Comparison of ENCODE assay signal across 9 mouse cellular contexts in the genomic region with DNA sequence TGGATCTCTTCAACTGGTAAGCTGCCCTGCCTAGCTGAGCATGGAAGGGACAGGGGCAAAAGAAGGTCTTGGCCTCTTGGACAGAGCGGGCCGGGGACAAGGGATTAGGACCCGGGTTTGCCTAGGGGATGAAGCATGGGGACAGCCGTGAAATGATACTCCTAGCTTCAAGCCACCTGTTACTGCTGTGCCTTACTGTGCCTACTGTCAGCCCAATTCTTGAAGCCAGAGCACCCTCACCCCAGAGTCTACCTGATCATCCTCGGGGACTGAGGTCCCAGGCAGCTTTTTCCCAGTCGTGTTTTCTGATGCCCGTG. TPM values are rescaled to one million over a fixed set of nuclear protein-coding genes. Genes with fewer than 3 reads are reported as not detected.
DNase-seq lines count a peak whose midpoint lies in the region; ATAC-seq and TF ChIP-seq lines count a peak whose summit lies in the region.
"Had no signal": no experiment of that assay in that cellular context is flagged by ENCODE, and none has a peak within 500 bp of the region (broad histone marks: within the 10 kb centered on the region; RNA-seq: fewer than 3 reads in every experiment).

No protein-coding gene starts in this region.

- H3K27me3 ChIP-seq in kidney, postnatal 0 days (ENCODE audit: insufficient read depth, low read length), result no peaks in the 10 kb centered on the region
- H3K27me3 ChIP-seq in forebrain, embryonic 11.5 days (ENCODE audit: control insufficient read depth, insufficient read depth, low read length), result peaks cover 2% of the 10 kb centered on the region; the same call in 1 of the 2 replicates
- H3K27me3 ChIP-seq in limb, embryonic 11.5 days (ENCODE audit: control insufficient read depth, insufficient read depth, low read length), result peaks cover 11% of the 10 kb centered on the region

- no peak overlapping the region for H3K27ac ChIP-seq in kidney, postnatal 0 days
- H3K27ac ChIP-seq in forebrain, embryonic 11.5 days (ENCODE audit: low read depth, low read length), result no peak overlapping the region
- no peak overlapping the region for H3K27ac ChIP-seq in limb, embryonic 11.5 days (replicated peaks; ENCODE audit: low read depth, low read length)
- no peak overlapping the region for H3K27ac ChIP-seq in olfactory bulb, adult 2 months (ENCODE audit: insufficient read depth, low read depth, low read length)

- no peak for DNase-seq in kidney, postnatal 0 days (ENCODE audit: low spot score)
- no peak for DNase-seq in kidney, postnatal 36 days
- DNase-seq in forebrain, embryonic 11.5 days (ENCODE audit: low spot score), result no peak
- peak; percentile 20 for DNase-seq in limb, embryonic 11.5 days (ENCODE audit: low spot score)
- DNase-seq in left cerebral cortex, postnatal 36 days (ENCODE audit: low spot score in 2 of 2), result no peak
- DNase-seq in adrenal gland, adult (ENCODE audit: inconsistent age in 2 of 2, low spot score in 1 of 2), result no peak

- peak overlapping the region; percentile 53 for H3K4me2 ChIP-seq in kidney, postnatal 0 days (ENCODE audit: low read length)
- peak overlapping the region; percentile 58 for H3K4me2 ChIP-seq in forebrain, embryonic 11.5 days (ENCODE audit: low read depth, low read length, severe bottlenecking)
- H3K4me2 ChIP-seq in limb, embryonic 11.5 days (ENCODE audit: low read depth, severe bottlenecking), result peak overlapping the region; percentile 50

- H3K9ac ChIP-seq in kidney, postnatal 0 days (ENCODE audit: low read depth, low read length), result no peak overlapping the region
- peak overlapping the region; percentile 32; the same call in 1 of the 2 replicates for H3K9ac ChIP-seq in forebrain, embryonic 11.5 days (ENCODE audit: low read length)
- no peak overlapping the region for H3K9ac ChIP-seq in limb, embryonic 11.5 days (ENCODE audit: low read length)

- H3K4me3 ChIP-seq in kidney, postnatal 0 days (replicated peaks; ENCODE audit: low read depth, low read length), result no peak overlapping the region; the same call in 1 of the 2 replicates
- peak overlapping the region; percentile 32 for H3K4me3 ChIP-seq in forebrain, embryonic 11.5 days (ENCODE audit: low read depth, low read length)
- peak overlapping the region; percentile 16; the same call in 1 of the 2 replicates for H3K4me3 ChIP-seq in limb, embryonic 11.5 days (ENCODE audit: low read depth, low read length)
- H3K4me3 ChIP-seq in olfactory bulb, adult 2 months (ENCODE audit: insufficient read depth, low read depth, low read length), result peak overlapping the region; percentile 42

- intact Hi-C loops in left cerebral cortex, postnatal 36 days (cut with DNase I), result no loop called here

- no peak for TF ChIP-seq CTCF in kidney, postnatal 0 days (IDR thresholded peaks at IDR 0.05; ENCODE audit: low read depth)
- no peak for TF ChIP-seq CTCF in olfactory bulb, adult 2 months (IDR thresholded peaks at IDR 0.05; ENCODE audit: insufficient read depth, low read depth, low read length)

- no peaks in the 10 kb centered on the region for H3K4me1 ChIP-seq in kidney, postnatal 0 days (replicated peaks; ENCODE audit: insufficient read depth, low read length)
- no peaks in the 10 kb centered on the region for H3K4me1 ChIP-seq in forebrain, embryonic 11.5 days (replicated peaks; ENCODE audit: control insufficient read depth, insufficient read depth, low read length)
- no peaks in the 10 kb centered on the region for H3K4me1 ChIP-seq in limb, embryonic 11.5 days (ENCODE audit: control insufficient read depth, insufficient read depth, low read length)
- peaks cover 5% of the 10 kb centered on the region; the same call in 1 of the 2 replicates for H3K4me1 ChIP-seq in olfactory bulb, adult 2 months (ENCODE audit: control insufficient read depth, insufficient read depth, low read length)

- no peak for TF ChIP-seq POLR2A in olfactory bulb, adult 2 months (IDR thresholded peaks at IDR 0.05; ENCODE audit: insufficient read depth, low read depth, low read length)

- ATAC-seq in kidney, postnatal 0 days (replicated peaks; ENCODE audit: low FRiP score, low read depth), result no peak
- no peak; the same call in 1 of the 2 replicates for ATAC-seq in forebrain, embryonic 11.5 days (replicated peaks; ENCODE audit: low FRiP score)
- no peak for ATAC-seq in limb, embryonic 11.5 days (ENCODE audit: insufficient number of reproducible peaks, low FRiP score, low TSS enrichment, low read depth)
- ATAC-seq in CD4-positive, CD25-positive, alpha-beta regulatory T cell, adult 4 months, result no peak

- WGBS in kidney, postnatal 0 days, result 62% methylated on average over 7 of the region's 7 CpGs
- 42% methylated on average over 7 of the region's 7 CpGs for WGBS in forebrain, embryonic 11.5 days
- 61% methylated on average over 7 of the region's 7 CpGs for WGBS in limb, embryonic 11.5 days
- 43% methylated on average over 7 of the region's 7 CpGs for WGBS in olfactory bulb, adult 2 months

- no peaks in the 10 kb centered on the region for H3K9me3 ChIP-seq in kidney, postnatal 0 days (replicated peaks; ENCODE audit: low read length)
- no peaks in the 10 kb centered on the region for H3K9me3 ChIP-seq in forebrain, embryonic 11.5 days (ENCODE audit: control insufficient read depth, low read length)
- H3K9me3 ChIP-seq in limb, embryonic 11.5 days (ENCODE audit: control insufficient read depth, low read length), result no peaks in the 10 kb centered on the region

- no peaks in the 10 kb centered on the region for H3K36me3 ChIP-seq in kidney, postnatal 0 days (ENCODE audit: insufficient read depth, low read length)
- H3K36me3 ChIP-seq in forebrain, embryonic 11.5 days (ENCODE audit: control insufficient read depth, insufficient read depth, low read length), result no peaks in the 10 kb centered on the region
- H3K36me3 ChIP-seq in limb, embryonic 11.5 days (ENCODE audit: control insufficient read depth, insufficient read depth, low read length), result no peaks in the 10 kb centered on the region

RNA-seq across cellular contexts. Expression of a gene that starts 0.6 kb away (rescaled TPM):
- 0.04 TPM in 2 replicates for polyA plus RNA-seq in kidney, postnatal 0 days (2015; fragmentation: Nextera tagmentation; extraction: Ambion mirVana)
- polyA plus RNA-seq in forebrain, embryonic 11.5 days (2014; fragmentation: Nextera tagmentation; extraction: Ambion mirVana), result 1.3 and 2.1 TPM in 2 replicates
- 0.11 and 0.12 TPM in 2 replicates for polyA plus RNA-seq in limb, embryonic 11.5 days (2014; fragmentation: Nextera tagmentation; extraction: Ambion mirVana)
- not detected in 2 replicates for polyA plus RNA-seq in olfactory bulb, adult 2 months (2012; ENCODE audit: insufficient read depth, insufficient read length, low replicate concordance, missing spikeins)
- 1 to 10 TPM; 1.4 to 1.8 TPM for total RNA-seq in left cerebral cortex, postnatal 36 days (2021)
- not detected for polyA plus RNA-seq in CD4-positive, CD25-positive, alpha-beta regulatory T cell, adult 4 months (2017; shearing (Covaris generic))
- total RNA-seq: MEL had no signal
